Mouse (Mus musculus): Measurements from ENCODE around the gene Slc26a11.

DNA sequence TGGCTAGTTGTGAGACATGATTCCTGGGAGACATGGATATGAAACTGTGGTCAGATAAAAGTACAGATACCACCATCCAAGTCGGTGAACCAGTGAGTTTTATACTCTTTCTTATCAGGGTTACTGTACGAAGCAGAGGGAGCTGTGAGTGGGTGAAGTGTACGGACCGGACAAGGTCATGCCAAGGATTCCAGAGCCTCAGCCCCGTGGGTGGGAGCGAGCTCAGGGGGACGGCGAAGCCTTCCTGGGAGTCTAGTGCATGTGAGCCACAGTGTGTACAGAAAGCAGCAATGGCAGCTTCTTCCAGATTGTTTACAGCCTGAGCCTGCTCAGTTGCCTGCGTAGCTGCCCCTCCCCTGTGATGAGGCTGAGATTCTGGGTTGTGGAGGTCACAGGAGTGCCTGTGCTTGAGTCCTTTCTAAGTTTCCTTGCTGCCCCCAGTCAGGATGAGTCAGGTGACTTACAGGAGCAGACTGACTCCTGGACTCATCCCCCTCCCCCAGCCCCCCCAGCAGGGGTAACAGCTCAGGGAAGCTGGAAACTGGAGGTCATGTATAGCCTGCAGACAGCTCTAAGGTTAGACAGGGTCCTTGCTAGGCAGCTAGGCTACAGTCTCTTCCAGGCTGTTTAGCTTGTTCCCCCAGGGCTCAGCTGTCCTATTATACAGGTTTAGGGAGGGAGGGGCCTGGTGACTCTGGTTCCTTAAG is 26.4 kb downstream of the Slc26a11 start:
- no peak for TF ChIP-seq POLR2A (IDR thresholded peaks at IDR 0.05; ENCODE audit: insufficient read depth, low read length)
- no peak for TF ChIP-seq CTCF (IDR thresholded peaks at IDR 0.05; ENCODE audit: low read depth, low read length)

All from ES-Bruce4 (cell line).